Mouse (Mus musculus): ENCODE data around the gene Lrrk1. TPM values are rescaled to one million over a fixed set of nuclear protein-coding genes. Genes with fewer than 3 reads are reported as not detected.
"Not testable (repeated sequence)": the region's sequence is repeated elsewhere in the genome, so short reads cannot be mapped to it uniquely, and the experiment has no call there.

The Lrrk1 gene
- polyA plus RNA-seq, 1 experiment: 41.8 TPM

GRCm38 (mm10) chr7:66196609-66197445, 191.3 kb downstream of the Lrrk1 start:
- TF ChIP-seq MAX (IDR thresholded peaks at IDR 0.05) (no peak), CEBPB (IDR thresholded peaks at IDR 0.05; ENCODE audit: low read depth) (no peak), MYOG (IDR thresholded peaks at IDR 0.05; ENCODE audit: control insufficient read depth, extremely low read depth, insufficient read length) (no peak), FOSL1 (IDR thresholded peaks at IDR 0.05; ENCODE audit: insufficient read depth, low read length, poor library complexity, severe bottlenecking) (no peak), USF1 (IDR thresholded peaks at IDR 0.05; ENCODE audit: low read depth) (no peak), CTCF (IDR thresholded peaks at IDR 0.05; ENCODE audit: control insufficient read depth, insufficient read depth, insufficient read length) (no peak), MYOD1 (IDR thresholded peaks at IDR 0.05; ENCODE audit: control insufficient read depth, insufficient read length, low read depth) (no peak)
- Histone ChIP-seq H3K4me3 (ENCODE audit: insufficient read depth, poor library complexity, severe bottlenecking) (no peak overlapping the region), H3K79me2 (ENCODE audit: control insufficient read depth, insufficient read depth) (no peaks in the 10 kb centered on the region), H3K36me3 (ENCODE audit: control insufficient read depth, insufficient read depth) (no peaks in the 10 kb centered on the region), H3ac (ENCODE audit: control insufficient read depth, insufficient read length, low read depth) (no peak overlapping the region), H3K27me3 (ENCODE audit: control insufficient read depth, insufficient read depth, insufficient read length) (no peaks in the 10 kb centered on the region), H3K79me3 (ENCODE audit: low read depth) (no peaks in the 10 kb centered on the region)

DNA sequence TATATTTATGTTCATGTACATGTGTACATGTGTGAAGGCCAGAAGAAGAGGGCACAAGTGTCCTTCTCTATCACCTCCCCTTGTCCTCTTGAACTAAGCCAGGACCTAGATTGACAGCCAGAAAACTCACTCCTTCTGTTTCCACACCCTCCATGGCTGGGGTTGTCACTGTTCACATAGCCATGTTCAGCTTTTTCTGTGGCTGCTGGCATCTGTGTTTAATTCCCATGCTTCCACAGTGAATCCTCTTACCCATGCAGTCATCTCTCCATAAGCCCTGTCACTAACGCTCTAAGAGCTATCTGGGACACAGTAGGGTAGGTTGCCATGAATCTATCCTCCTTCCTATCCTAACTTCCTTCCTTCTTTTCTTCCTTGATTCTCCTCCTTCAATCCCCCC, 192.3 kb downstream of the Lrrk1 start:
- Histone ChIP-seq H3K79me2 (ENCODE audit: control insufficient read depth, insufficient read depth) (no peaks in the 10 kb centered on the region), H3K79me3 (ENCODE audit: low read depth) (no peaks in the 10 kb centered on the region), H3K36me3 (ENCODE audit: control insufficient read depth, insufficient read depth) (no peaks in the 10 kb centered on the region), H3K4me3 (ENCODE audit: insufficient read depth, poor library complexity, severe bottlenecking) (no peak overlapping the region), H3K27me3 (ENCODE audit: control insufficient read depth, insufficient read depth, insufficient read length) (no peaks in the 10 kb centered on the region), H3ac (ENCODE audit: control insufficient read depth, insufficient read length, low read depth) (no peak overlapping the region)
- TF ChIP-seq USF1 (IDR thresholded peaks at IDR 0.05; ENCODE audit: low read depth) (no peak), MYOG (IDR thresholded peaks at IDR 0.05; ENCODE audit: control insufficient read depth, extremely low read depth, insufficient read length) (no peak), FOSL1 (IDR thresholded peaks at IDR 0.05; ENCODE audit: insufficient read depth, low read length, poor library complexity, severe bottlenecking) (no peak), MAX (IDR thresholded peaks at IDR 0.05) (no peak), CEBPB (IDR thresholded peaks at IDR 0.05; ENCODE audit: low read depth) (no peak), CTCF (IDR thresholded peaks at IDR 0.05; ENCODE audit: control insufficient read depth, insufficient read depth, insufficient read length) (no peak), MYOD1 (IDR thresholded peaks at IDR 0.05; ENCODE audit: control insufficient read depth, insufficient read length, low read depth) (no peak)

DNA sequence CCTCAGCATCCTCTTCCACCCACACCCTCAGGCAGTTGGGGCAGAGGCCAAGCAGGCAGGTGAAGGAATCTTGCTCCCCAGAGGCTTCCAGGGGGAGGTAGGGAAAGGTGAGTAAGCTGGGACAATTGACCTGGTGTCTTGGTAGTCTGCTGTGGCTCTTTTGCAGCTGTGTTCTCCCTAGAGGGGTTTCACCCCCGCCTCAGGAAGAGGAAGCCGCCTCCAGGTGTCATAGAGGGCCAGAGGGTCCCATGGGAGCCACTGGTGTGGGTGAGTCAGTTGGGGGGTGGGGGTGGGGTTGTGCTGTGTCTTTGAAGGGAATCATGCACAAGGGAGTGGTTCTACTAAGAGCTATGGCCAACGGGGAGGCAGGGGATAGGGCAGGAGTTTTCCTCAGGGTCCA, 193.6 kb downstream of the Lrrk1 start:
- no peak overlapping the region for H3ac ChIP-seq (ENCODE audit: control insufficient read depth, insufficient read length, low read depth)

DNA sequence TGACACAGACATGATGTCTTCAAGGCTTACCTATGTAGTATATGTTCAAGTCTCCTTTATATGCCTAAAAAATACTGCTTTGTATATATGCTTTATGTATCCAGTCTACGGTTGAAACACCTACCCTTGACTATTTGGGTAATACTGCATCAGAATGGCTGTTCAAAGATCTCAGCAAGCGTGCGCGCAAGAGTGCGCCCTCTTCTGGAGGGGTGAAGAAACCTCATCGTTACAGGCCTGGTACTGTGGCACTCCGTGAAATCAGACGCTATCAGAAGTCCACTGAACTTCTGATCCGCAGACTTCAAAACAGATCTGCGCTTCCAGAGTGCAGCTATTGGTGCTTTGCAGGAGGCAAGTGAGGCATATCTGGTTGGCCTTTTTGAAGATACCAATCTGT, 197.8 kb downstream of the Lrrk1 start:
- H3K79me3 ChIP-seq (ENCODE audit: low read depth); H3K79me2 ChIP-seq (ENCODE audit: control insufficient read depth, insufficient read depth); H3ac ChIP-seq (ENCODE audit: control insufficient read depth, insufficient read length, low read depth); H3K27me3 ChIP-seq (ENCODE audit: control insufficient read depth, insufficient read depth, insufficient read length); H3K36me3 ChIP-seq (ENCODE audit: control insufficient read depth, insufficient read depth); H3K4me3 ChIP-seq (ENCODE audit: insufficient read depth, poor library complexity, severe bottlenecking): not testable (repeated sequence)

More for the DNA sequence above, 193.6 kb downstream of the Lrrk1 start:
- H3K79me2 ChIP-seq (ENCODE audit: control insufficient read depth, insufficient read depth): no peaks in the 10 kb centered on the region
- no peaks in the 10 kb centered on the region for H3K36me3 ChIP-seq (ENCODE audit: control insufficient read depth, insufficient read depth)
- no peaks in the 10 kb centered on the region for H3K79me3 ChIP-seq (ENCODE audit: low read depth)
- no peak overlapping the region for H3K4me3 ChIP-seq (ENCODE audit: insufficient read depth, poor library complexity, severe bottlenecking)
- H3K27me3 ChIP-seq (ENCODE audit: control insufficient read depth, insufficient read depth, insufficient read length): no peaks in the 10 kb centered on the region
- TF ChIP-seq MYOD1 (IDR thresholded peaks at IDR 0.05; ENCODE audit: control insufficient read depth, insufficient read length, low read depth): peak; percentile 5
- TF ChIP-seq CTCF (IDR thresholded peaks at IDR 0.05; ENCODE audit: control insufficient read depth, insufficient read depth, insufficient read length): no peak

DNA sequence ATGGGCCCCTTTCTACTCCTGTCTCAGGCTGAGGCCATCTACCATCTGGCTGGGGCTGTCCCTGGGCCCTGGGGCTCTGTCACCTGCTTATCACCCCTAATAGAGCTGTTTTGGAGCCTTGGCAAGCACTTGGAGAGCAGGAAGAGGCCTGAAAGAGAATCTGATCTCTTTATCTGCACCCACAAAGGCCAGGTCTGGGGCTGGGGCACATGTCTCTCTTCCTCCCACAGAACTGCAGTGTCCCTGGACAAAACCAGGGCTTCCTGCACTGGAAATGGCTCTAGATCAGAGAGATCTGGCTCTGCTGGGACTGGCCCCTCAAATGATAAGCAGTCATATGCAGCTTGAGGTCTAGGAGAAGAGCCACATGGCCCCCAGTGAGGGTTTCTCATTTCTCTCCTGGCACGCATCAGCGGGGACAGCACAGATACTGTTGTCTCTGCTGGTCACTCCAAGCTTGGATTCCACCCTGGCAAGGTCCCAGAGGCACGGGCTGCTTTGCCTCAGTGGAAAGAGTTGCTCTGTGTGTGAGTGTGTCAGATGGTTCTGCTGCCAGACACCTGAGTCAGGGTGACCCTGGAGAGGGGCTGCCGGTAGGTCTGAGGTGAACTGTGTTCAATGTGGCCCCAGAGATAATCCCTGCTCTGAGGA, 200.4 kb downstream of the Lrrk1 start:
- Histone ChIP-seq H3K36me3 (ENCODE audit: control insufficient read depth, insufficient read depth) (no peaks in the 10 kb centered on the region), H3K79me3 (ENCODE audit: low read depth) (no peaks in the 10 kb centered on the region), H3ac (ENCODE audit: control insufficient read depth, insufficient read length, low read depth) (no peak overlapping the region), H3K79me2 (ENCODE audit: control insufficient read depth, insufficient read depth) (no peaks in the 10 kb centered on the region), H3K4me3 (ENCODE audit: insufficient read depth, poor library complexity, severe bottlenecking) (no peak overlapping the region), H3K27me3 (ENCODE audit: control insufficient read depth, insufficient read depth, insufficient read length) (no peaks in the 10 kb centered on the region)
- TF ChIP-seq MYOG (IDR thresholded peaks at IDR 0.05; ENCODE audit: control insufficient read depth, extremely low read depth, insufficient read length): no peak
- TF ChIP-seq MYOD1 (IDR thresholded peaks at IDR 0.05; ENCODE audit: control insufficient read depth, insufficient read length, low read depth): no peak
- no peak for TF ChIP-seq MAX (IDR thresholded peaks at IDR 0.05)
- no peak for TF ChIP-seq FOSL1 (IDR thresholded peaks at IDR 0.05; ENCODE audit: insufficient read depth, low read length, poor library complexity, severe bottlenecking)
- TF ChIP-seq CEBPB (IDR thresholded peaks at IDR 0.05; ENCODE audit: low read depth): no peak
- no peak for TF ChIP-seq USF1 (IDR thresholded peaks at IDR 0.05; ENCODE audit: low read depth)
- TF ChIP-seq CTCF (IDR thresholded peaks at IDR 0.05; ENCODE audit: control insufficient read depth, insufficient read depth, insufficient read length): no peak

DNA sequence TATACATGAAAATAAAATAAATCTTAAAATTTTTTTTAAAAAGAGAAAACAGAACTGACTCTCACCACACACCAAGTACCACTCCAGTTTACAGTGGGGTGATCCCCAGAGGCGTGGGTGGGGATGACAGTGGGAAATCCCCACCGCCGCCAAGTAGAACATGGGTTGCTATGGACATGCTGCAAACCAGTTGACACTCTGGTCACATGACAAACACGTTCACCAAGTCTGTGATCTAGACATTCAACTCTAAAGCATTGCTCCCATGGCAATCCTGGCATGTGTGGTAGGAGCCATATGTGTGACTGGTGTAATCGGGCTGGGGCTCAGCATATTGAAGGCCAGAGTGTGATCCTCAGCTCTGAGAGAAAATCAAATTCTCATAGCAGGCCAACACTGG, 202.8 kb downstream of the Lrrk1 start:
- no peaks in the 10 kb centered on the region for H3K27me3 ChIP-seq (ENCODE audit: control insufficient read depth, insufficient read depth, insufficient read length)
- no peaks in the 10 kb centered on the region for H3K79me2 ChIP-seq (ENCODE audit: control insufficient read depth, insufficient read depth)
- TF ChIP-seq MYOD1 (IDR thresholded peaks at IDR 0.05; ENCODE audit: control insufficient read depth, insufficient read length, low read depth): no peak
- no peak for TF ChIP-seq FOSL1 (IDR thresholded peaks at IDR 0.05; ENCODE audit: insufficient read depth, low read length, poor library complexity, severe bottlenecking)
- no peak for TF ChIP-seq CEBPB (IDR thresholded peaks at IDR 0.05; ENCODE audit: low read depth)
- no peak for TF ChIP-seq MYOG (IDR thresholded peaks at IDR 0.05; ENCODE audit: control insufficient read depth, extremely low read depth, insufficient read length)
- no peak for TF ChIP-seq CTCF (IDR thresholded peaks at IDR 0.05; ENCODE audit: control insufficient read depth, insufficient read depth, insufficient read length)
- TF ChIP-seq MAX (IDR thresholded peaks at IDR 0.05): no peak
- TF ChIP-seq USF1 (IDR thresholded peaks at IDR 0.05; ENCODE audit: low read depth): no peak
- H3K79me3 ChIP-seq (ENCODE audit: low read depth): no peaks in the 10 kb centered on the region
- H3K4me3 ChIP-seq (ENCODE audit: insufficient read depth, poor library complexity, severe bottlenecking): no peak overlapping the region
- H3K36me3 ChIP-seq (ENCODE audit: control insufficient read depth, insufficient read depth): no peaks in the 10 kb centered on the region
- no peak overlapping the region for H3ac ChIP-seq (ENCODE audit: control insufficient read depth, insufficient read length, low read depth)

Data from C2C12 (cell line).